Mouse (Mus musculus): ENCODE measurements around the gene 1700010B08Rik.

GRCm38 (mm10) chr2:173724382-173724781, 5.2 kb downstream of the 1700010B08Rik start:
- TF ChIP-seq POLR2A (IDR thresholded peaks at IDR 0.05; ENCODE audit: insufficient read length, low read depth) (no peak), MYOD1 (IDR thresholded peaks at IDR 0.05; ENCODE audit: control insufficient read depth in 1 of 3, insufficient read length in 2 of 3, low read depth in 2 of 3) (no peak), USF1 (IDR thresholded peaks at IDR 0.05; ENCODE audit: low read depth) (no peak), POLR2AphosphoS2 (IDR thresholded peaks at IDR 0.05; ENCODE audit: insufficient read length, low read depth) (no peak), MYOG (IDR thresholded peaks at IDR 0.05; ENCODE audit: control insufficient read depth in 1 of 3, insufficient read depth in 1 of 3, insufficient read length in 2 of 3, low read depth in 2 of 3) (no peak), CEBPB (IDR thresholded peaks at IDR 0.05; ENCODE audit: insufficient read depth, poor library complexity, severe bottlenecking) (no peak), E2F4 (IDR thresholded peaks at IDR 0.05; ENCODE audit: insufficient read depth) (no peak), TCF12 (IDR thresholded peaks at IDR 0.05; ENCODE audit: insufficient read depth, poor library complexity, severe bottlenecking) (no peak), TCF3 (IDR thresholded peaks at IDR 0.05; ENCODE audit: insufficient read length, low read depth) (no peak), MAX (IDR thresholded peaks at IDR 0.05; ENCODE audit: low read depth) (no peak), SRF (IDR thresholded peaks at IDR 0.05; ENCODE audit: control insufficient read depth, insufficient read length, low read depth) (no peak)
